Comparison of ENCODE assay signal across 38 mouse cellular contexts in the genomic region with DNA sequence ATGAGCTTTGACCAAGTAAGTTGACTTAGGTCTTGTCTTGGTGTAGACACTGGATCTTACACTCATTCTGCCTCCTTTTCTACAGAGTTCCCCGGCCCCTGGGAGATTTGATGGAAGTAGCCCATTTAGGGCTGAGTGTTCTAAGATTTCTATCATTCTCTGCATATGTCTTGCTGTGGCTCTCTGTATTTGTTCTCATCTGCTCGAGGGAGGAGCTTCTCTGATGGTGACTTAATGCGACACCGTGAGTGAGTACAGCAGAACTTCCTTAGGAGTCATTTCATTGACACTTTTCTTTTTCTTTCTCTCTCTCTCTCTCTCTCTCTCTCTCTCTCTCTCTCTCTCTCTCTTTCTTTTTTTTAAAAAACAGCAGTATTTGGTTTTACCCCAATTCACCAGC. TPM values are rescaled to one million over a fixed set of nuclear protein-coding genes. Genes with fewer than 3 reads are reported as not detected.
"Had no signal": no experiment of that assay in that cellular context is flagged by ENCODE, and none has a peak within 500 bp of the region (broad histone marks: within the 10 kb centered on the region; RNA-seq: fewer than 3 reads in every experiment).

No protein-coding gene starts in this region.

- H3K27ac ChIP-seq: heart, adult 2 months; heart, embryonic 13.5 days; heart, embryonic 15.5 days; hindbrain, embryonic 10.5 days; hindbrain, embryonic 12.5 days; hindbrain, embryonic 14.5 days; kidney, embryonic 15.5 days; kidney, postnatal 0 days; limb, embryonic 10.5 days; limb, embryonic 12.5 days; liver, embryonic 14.5 days had no signal

- H3K27me3 ChIP-seq: heart, embryonic 13.5 days; heart, embryonic 15.5 days; hindbrain, embryonic 12.5 days; kidney, embryonic 15.5 days; limb, embryonic 12.5 days had no signal

- H3K9ac ChIP-seq: heart, embryonic 13.5 days; heart, embryonic 15.5 days; hindbrain, embryonic 12.5 days; hindbrain, embryonic 14.5 days; kidney, embryonic 15.5 days; limb, embryonic 12.5 days; liver, embryonic 14.5 days had no signal

- H3K4me3 ChIP-seq: heart, adult 2 months; heart, embryonic 13.5 days; heart, embryonic 15.5 days; hindbrain, embryonic 10.5 days; hindbrain, embryonic 12.5 days; kidney, embryonic 15.5 days; limb, embryonic 10.5 days; limb, embryonic 12.5 days had no signal

- H3K4me1 ChIP-seq: heart, embryonic 13.5 days; heart, embryonic 15.5 days; hindbrain, embryonic 10.5 days; hindbrain, embryonic 12.5 days; kidney, embryonic 15.5 days; limb, embryonic 10.5 days; limb, embryonic 12.5 days had no signal

- DNase-seq: gastrocnemius, postnatal 14 days; gastrocnemius, postnatal 36 days; heart, adult 11 months; heart, adult 2 months; heart, postnatal 14 days; heart, postnatal 36 days; kidney, adult 11 months; kidney, adult 2 months; kidney, adult 9 months; kidney, postnatal 14 days; kidney, postnatal 36 days; layer of hippocampus, adult 9-11 months; layer of hippocampus, postnatal 36 days; liver had no signal

- H3K9me3 ChIP-seq: heart, embryonic 13.5 days; heart, embryonic 15.5 days; hindbrain, embryonic 10.5 days; hindbrain, embryonic 12.5 days; kidney, embryonic 15.5 days; limb, embryonic 10.5 days; limb, embryonic 12.5 days had no signal

- H3K4me2 ChIP-seq: heart, embryonic 11.5 days; heart, embryonic 13.5 days; heart, embryonic 15.5 days; hindbrain, embryonic 12.5 days; hindbrain, embryonic 14.5 days; kidney, embryonic 15.5 days; limb, embryonic 12.5 days; liver, embryonic 11.5 days had no signal

- ATAC-seq: hindbrain, embryonic 16.5 days; intestine, embryonic 16.5 days had no signal

- H3K36me3 ChIP-seq: heart, embryonic 13.5 days; heart, embryonic 15.5 days; hindbrain, embryonic 10.5 days; hindbrain, embryonic 12.5 days; kidney, embryonic 15.5 days; limb, embryonic 10.5 days; limb, embryonic 12.5 days had no signal

RNA-seq across cellular contexts. Expression of a gene that starts 45.4 kb away (rescaled TPM):
- total RNA-seq: gastrocnemius, adult 18-20 months; gastrocnemius, adult 8-10 months; gastrocnemius, postnatal 14 days; gastrocnemius, postnatal 36 days; heart, adult 2 months; heart, postnatal 14 days; heart, postnatal 36 days; layer of hippocampus, adult 18-20 months; layer of hippocampus, adult 8-10 months; layer of hippocampus, postnatal 14 days; layer of hippocampus, postnatal 36 days; left cerebral cortex, adult 18-20 months; left cerebral cortex, adult 8-10 months; left cerebral cortex, postnatal 10 days; left cerebral cortex, postnatal 25 days had no signal
- polyA plus RNA-seq: heart, adult 2 months; heart, embryonic 11.5 days; heart, embryonic 13.5 days; heart, embryonic 15.5 days; heart, postnatal 0 days; hindbrain, embryonic 10.5 days; hindbrain, embryonic 12.5 days; hindbrain, embryonic 14.5 days; hindbrain, embryonic 16.5 days; kidney, adult 2 months; kidney, embryonic 15.5 days; kidney, postnatal 0 days; limb, embryonic 10.5 days; limb, embryonic 12.5 days had no signal
